Mouse (Mus musculus): Measurements from ENCODE around the gene 1700018G05Rik.
"Not testable (repeated sequence)": the region's sequence is repeated elsewhere in the genome, so short reads cannot be mapped to it uniquely, and the experiment has no call there.

The 1700018G05Rik gene

DNA sequence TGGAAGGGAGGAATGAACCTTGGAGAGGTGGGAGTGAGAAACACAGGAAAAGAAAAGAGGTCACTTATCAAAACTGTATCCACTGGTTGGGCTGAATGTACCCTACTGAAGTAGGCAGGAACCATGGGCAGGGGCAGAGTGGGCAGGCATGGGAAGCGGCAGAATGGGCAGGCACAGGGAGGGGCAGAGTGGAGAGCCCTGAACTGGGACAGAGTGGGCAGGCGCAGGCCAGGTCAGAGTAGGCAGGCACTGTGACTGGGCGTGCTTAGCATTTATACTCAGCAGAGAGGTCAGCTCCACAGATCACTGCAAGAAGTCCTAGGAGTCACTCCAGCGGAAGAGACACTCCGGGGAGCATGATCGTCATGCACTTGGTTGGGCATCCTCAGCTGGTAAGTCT is at the start of gene 1700018G05Rik:
Gene 1700018G05Rik, plus strand, starts transcription at position 301 of the 400 bp plus-strand sequence.
- not testable (repeated sequence) for TF ChIP-seq GATA4 (IDR thresholded peaks at IDR 0.05; ENCODE audit: insufficient replicate concordance, low read length)

GRCm38 (mm10) chrX:102908587-102908986 is 19.6 kb upstream of the 1700018G05Rik start, which contains the start of the genes Dmrtc1a and 1700011M02Rik:
Dmrtc1a (minus strand) TSS chrX:102908687.
1700011M02Rik (plus strand) TSS chrX:102908905.
- TF ChIP-seq GATA4 (IDR thresholded peaks at IDR 0.05; ENCODE audit: insufficient replicate concordance, low read length): not testable (repeated sequence)

- TF ChIP-seq GATA4 (IDR thresholded peaks at IDR 0.05; ENCODE audit: insufficient replicate concordance, low read length): no peak
Measured at GRCm38 (mm10) chrX:102932992-102933570, 4.9 kb downstream of the 1700018G05Rik start.

DNA sequence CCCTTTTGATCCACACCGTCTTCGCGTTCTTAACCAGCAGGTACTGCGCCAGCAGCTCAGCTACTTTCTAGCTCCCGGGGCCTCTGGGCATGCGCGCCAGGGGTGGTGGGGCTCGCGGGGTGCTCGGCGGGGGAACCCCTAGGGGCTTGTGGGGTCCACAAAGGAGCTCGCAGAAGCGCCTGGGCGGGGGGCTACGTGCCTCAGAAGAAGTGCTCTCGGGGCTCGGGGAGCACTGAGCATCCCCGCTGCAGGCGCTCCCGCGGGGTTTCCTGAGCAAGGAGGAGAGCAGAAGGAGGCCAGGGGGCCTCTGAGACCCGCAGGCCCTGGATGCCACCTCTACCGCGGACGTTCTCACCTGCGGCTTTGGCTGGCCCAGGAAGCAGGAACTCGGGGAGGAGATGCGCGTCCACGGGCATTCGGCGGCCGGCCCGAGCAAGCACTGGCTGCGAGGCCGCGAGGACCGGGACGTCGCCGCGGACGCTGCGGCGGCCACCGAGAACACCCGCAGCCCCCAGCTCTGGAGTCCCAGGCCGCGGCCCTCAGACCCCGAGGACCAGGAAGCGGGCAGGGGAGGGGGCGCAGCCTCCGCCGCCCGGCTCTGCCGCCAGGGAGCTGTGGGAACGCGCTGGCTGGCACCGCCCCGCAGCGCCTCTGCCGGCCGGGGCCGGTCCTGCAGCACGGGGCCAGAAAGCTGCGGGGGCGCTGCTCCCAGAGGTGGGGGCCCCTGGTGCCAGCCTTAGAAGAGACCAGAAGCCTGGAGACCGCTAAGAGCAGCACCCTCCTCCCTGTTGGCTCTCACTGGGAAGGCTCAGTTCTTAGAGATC is 5.6 kb downstream of the 1700018G05Rik start:
- no peak for TF ChIP-seq GATA4 (IDR thresholded peaks at IDR 0.05; ENCODE audit: insufficient replicate concordance, low read length)

DNA sequence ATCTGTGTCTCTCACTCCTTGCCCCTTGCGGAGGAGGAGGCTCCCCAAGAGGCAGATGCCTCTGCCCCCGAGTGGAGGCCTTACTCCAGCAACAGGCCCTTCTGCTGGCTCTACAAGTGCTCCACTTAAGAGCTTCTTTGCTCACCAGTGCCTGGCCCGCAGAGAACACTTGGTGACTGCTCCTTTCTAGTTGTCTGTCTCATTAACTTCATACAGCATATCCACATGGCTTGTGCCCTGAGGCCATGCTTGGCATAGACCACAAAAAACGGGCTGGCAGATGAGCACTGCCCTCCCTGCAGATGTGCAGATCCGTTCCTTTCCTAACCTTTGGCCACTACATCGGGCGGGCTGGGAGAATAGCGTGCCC is 6.2 kb downstream of the 1700018G05Rik start:
- no peak for TF ChIP-seq GATA4 (IDR thresholded peaks at IDR 0.05; ENCODE audit: insufficient replicate concordance, low read length)

DNA sequence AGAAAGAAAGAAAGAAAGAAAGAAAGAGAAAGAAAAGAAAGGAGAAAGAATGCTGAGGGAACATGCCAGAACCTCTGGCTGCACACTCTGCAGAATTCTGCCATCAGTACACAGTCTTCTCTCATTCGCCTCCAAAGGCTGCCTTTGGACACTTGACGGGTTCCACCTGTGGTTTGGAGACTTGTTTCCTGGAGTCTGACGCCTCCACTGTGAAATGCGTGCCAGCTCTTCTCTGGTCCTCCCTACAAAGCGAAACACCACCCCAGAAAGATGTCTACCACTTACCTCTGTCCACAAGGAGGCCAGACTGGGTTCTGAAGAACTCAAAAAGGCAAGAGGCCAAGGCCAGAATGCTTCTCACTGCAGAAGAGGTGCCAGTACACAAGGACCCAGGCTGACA is 8.6 kb downstream of the 1700018G05Rik start:
- no peak for TF ChIP-seq GATA4 (IDR thresholded peaks at IDR 0.05; ENCODE audit: insufficient replicate concordance, low read length)

- TF ChIP-seq GATA4 (IDR thresholded peaks at IDR 0.05; ENCODE audit: insufficient replicate concordance, low read length): no peak
Measured at GRCm38 (mm10) chrX:102958917-102959316, 30.7 kb downstream of the 1700018G05Rik start.

- TF ChIP-seq GATA4 (IDR thresholded peaks at IDR 0.05; ENCODE audit: insufficient replicate concordance, low read length): no peak
Measured at GRCm38 (mm10) chrX:102960581-102960980, 32.4 kb downstream of the 1700018G05Rik start.
